Mouse (Mus musculus) hindbrain, embryonic 11.5 days (tissue): ENCODE measurements at regions not wholly inside any gene's neighbourhood (a gene's known extent, or its start where the extent isn't known, plus 50 kb on each side); places are given as distances from the start of the nearest gene placed in this dataset.
A peak's percentile ranks its signal among the peaks of the same experiment; 100 is the strongest.

ENCODE experiments used
- ATAC-seq: fragments of 200-750 bp; cut with Nextera tagmentation; 2 replicates; pipeline ENCODE4 v1.8.0; 2017; ENCODE audit warnings: mild to moderate bottlenecking, moderate TSS enrichment, moderate library complexity; ENCODE audit not compliant: low FRiP score
- DNase-seq: peaks from one replicate; pipeline ENCODE4 v3.0.0-alpha.2; 2015; ENCODE audit warnings: low spot score
- H3K27ac ChIP-seq: fragments of 300-500 bp; sonication (generic); 2 replicates; pipeline ENCODE4 v1.5.1; 2014; ENCODE audit warnings: mild to moderate bottlenecking, low read depth, low read length
- H3K27me3 ChIP-seq: fragments of 300-500 bp; sonication (generic); 2 replicates; pipeline ENCODE4 v1.6.1; 2014; ENCODE audit warnings: mild to moderate bottlenecking, low read length, moderate library complexity, mixed read lengths; ENCODE audit not compliant: control insufficient read depth, insufficient read depth
- H3K36me3 ChIP-seq: fragments of 300-500 bp; sonication (generic); 2 replicates; pipeline ENCODE4 v1.6.1; 2014; ENCODE audit warnings: mild to moderate bottlenecking, low read length, moderate library complexity, mixed read lengths; ENCODE audit not compliant: control insufficient read depth, insufficient read depth
- H3K4me1 ChIP-seq: fragments of 300-500 bp; sonication (generic); replicated peaks from 2 replicates; pipeline ENCODE4 v1.6.1; 2014; ENCODE audit warnings: low read length, mixed read lengths; ENCODE audit not compliant: control insufficient read depth, insufficient read depth
- H3K4me2 ChIP-seq: fragments of 300-500 bp; sonication (generic); replicated peaks from 2 replicates; pipeline ENCODE4 v1.6.1; 2014; ENCODE audit warnings: mild to moderate bottlenecking, low read depth, low read length
- H3K4me3 ChIP-seq: fragments of 300-500 bp; sonication (generic); 2 replicates; pipeline ENCODE4 v1.5.1; 2014; ENCODE audit warnings: low read depth, low read length
- H3K9ac ChIP-seq: fragments of 300-500 bp; sonication (generic); 2 replicates; pipeline ENCODE4 v1.6.1; 2014; ENCODE audit warnings: low read depth, low read length
- H3K9me3 ChIP-seq: fragments of 300-500 bp; sonication (generic); 2 replicates; pipeline ENCODE4 v1.6.1; 2016; ENCODE audit warnings: low read length; ENCODE audit not compliant: control insufficient read depth
- WGBS: fragments of 180-500 bp; shearing (Covaris S2); extraction: QIAGEN DNeasy Blood & Tissue Kit; methylation state at CpG from one replicate; pipeline ENCODE4 v1.1.7; 2014; 5-methylcytosine and 5-hydroxymethylcytosine counted together

- H3K4me3 ChIP-seq, result no peak overlapping the region
- no peak for ATAC-seq
- H3K36me3 ChIP-seq, result no peaks in the 10 kb centered on the region
These were observed 618.3 kb downstream of the Rapgef2 start for GRCm38 (mm10) chr3:78668050-78668449.

GRCm38 (mm10) chr3:78667374-78668023 lies 618.8 kb downstream of the Rapgef2 start:
- H3K4me1 ChIP-seq, result no peaks in the 10 kb centered on the region
- no peak overlapping the region for H3K4me2 ChIP-seq
- DNase-seq, result no peak
- H3K36me3 ChIP-seq, result no peaks in the 10 kb centered on the region
- 85% methylated on average over 4 of the region's 4 CpGs for WGBS
- no peak overlapping the region for H3K27ac ChIP-seq
- no peak for ATAC-seq
- no peaks in the 10 kb centered on the region for H3K27me3 ChIP-seq
- H3K9me3 ChIP-seq, result no peaks in the 10 kb centered on the region
- no peak overlapping the region for H3K4me3 ChIP-seq
- no peak overlapping the region for H3K9ac ChIP-seq

More at GRCm38 (mm10) chr3:78668050-78668449, 618.3 kb downstream of the Rapgef2 start:
- Histone ChIP-seq H3K9me3 (no peaks in the 10 kb centered on the region), H3K27ac (no peak overlapping the region), H3K4me2 (no peak overlapping the region), H3K4me1 (no peaks in the 10 kb centered on the region), H3K9ac (no peak overlapping the region), H3K27me3 (no peaks in the 10 kb centered on the region)
- DNase-seq, result no peak

DNA sequence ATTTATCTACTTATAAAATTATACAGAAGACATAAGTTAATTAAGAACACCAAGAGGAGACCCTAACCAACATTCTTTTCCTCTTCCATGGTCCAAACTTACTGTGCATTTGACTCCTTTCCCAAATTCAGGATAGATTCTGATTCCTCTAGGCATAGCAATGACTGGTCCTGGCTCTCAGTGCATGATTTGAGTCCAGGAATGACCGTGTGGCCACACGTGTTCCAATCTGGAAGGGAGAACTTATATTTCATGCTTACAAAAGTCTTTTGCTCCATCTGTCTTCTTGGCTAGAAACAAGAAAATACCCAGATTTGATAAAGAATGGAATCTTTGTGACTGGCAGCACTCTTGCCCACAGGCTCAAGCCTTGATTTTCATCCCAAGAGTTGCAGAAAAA lies 638.2 kb downstream of the Rapgef2 start:
- Histone ChIP-seq H3K27ac (no peak overlapping the region), H3K36me3 (no peaks in the 10 kb centered on the region), H3K4me1 (no peaks in the 10 kb centered on the region), H3K4me2 (no peak overlapping the region), H3K4me3 (no peak overlapping the region), H3K9ac (no peak overlapping the region), H3K9me3 (no peaks in the 10 kb centered on the region), H3K27me3 (no peaks in the 10 kb centered on the region)
- ATAC-seq (no peak), DNase-seq (no peak)
- WGBS, result 93% methylated on average over 2 of the region's 2 CpGs

DNA sequence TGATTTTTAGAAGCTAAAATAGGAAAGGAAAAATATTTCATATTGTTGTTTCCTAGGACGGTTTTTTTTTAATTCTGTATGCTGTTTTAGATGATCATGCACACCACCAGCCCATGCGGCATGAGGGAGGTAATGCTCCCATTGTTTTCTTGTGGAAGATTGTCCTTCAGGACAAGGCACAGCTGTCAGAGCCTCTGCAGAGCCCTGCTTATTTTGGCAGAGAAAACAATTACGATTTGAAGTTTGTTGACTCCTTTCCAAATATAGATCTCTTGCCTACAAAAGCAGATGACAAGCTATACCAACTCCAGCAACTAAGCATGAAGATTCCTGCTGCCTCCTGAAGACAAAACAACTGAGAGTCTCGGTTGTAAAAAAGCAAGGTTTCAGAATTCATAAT lies 650.9 kb downstream of the Rapgef2 start:
- ATAC-seq (no peak), DNase-seq (no peak)
- Histone ChIP-seq H3K27me3 (no peaks in the 10 kb centered on the region), H3K4me3 (no peak overlapping the region), H3K27ac (no peak overlapping the region), H3K36me3 (no peaks in the 10 kb centered on the region), H3K9ac (no peak overlapping the region), H3K4me1 (no peaks in the 10 kb centered on the region), H3K4me2 (no peak overlapping the region), H3K9me3 (peaks cover 5% of the 10 kb centered on the region; the same call in 1 of the 2 replicates)
- 60% methylated on average over 4 of the region's 4 CpGs for WGBS

DNA sequence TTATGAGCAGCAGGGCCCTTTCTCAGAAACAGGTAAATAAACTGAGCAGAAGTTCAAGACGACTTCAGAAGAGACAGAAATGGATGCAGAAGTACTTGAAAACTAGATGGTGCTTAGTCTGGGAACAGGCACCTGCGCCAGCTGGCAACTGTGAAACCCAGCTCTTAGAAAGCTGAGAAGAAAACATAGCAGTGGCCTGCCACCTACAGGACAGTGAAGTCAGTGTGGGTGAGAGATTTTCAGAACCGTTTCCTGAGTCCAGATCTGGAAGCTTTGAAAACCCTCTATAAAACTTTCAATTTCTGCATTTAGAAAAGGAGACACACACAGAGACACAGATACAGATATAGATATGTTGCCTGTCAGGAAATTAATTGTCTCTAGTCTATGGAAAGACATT lies 667.4 kb downstream of the Rapgef2 start:
- Histone ChIP-seq H3K4me2 (no peak overlapping the region), H3K27ac (no peak overlapping the region), H3K9ac (no peak overlapping the region), H3K9me3 (no peaks in the 10 kb centered on the region), H3K4me3 (no peak overlapping the region), H3K27me3 (no peaks in the 10 kb centered on the region), H3K4me1 (no peaks in the 10 kb centered on the region), H3K36me3 (no peaks in the 10 kb centered on the region)
- DNase-seq (peak; percentile 25), ATAC-seq (0 out of 2 replicates have a peak, but pooled peaks have one; percentile 35)
- 48% methylated on average over 3 of the region's 3 CpGs for WGBS

DNA sequence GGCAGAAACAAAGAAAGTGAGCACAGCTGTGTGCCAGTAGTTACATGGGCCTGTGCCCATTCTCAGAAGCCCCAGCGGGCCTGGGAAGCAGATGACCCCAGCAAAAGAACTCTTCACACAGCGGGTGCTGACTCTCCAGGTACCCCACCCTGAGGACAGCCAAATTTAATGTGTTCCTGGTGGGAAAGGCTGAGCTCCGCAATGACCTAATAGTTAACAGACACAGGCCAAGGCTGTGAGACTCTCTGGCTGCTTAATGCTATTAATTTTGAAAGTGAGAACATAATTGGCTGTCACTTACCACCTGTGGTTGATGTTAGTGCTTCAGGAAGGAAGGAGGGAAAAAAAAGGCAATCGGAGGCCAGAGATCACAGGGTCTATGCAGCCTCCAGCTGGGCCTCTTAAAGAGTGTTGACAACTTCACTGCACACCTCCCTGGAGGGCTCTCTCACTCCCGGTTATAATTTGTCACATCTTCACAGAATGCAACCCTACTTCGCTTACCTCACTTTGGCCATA lies 691.5 kb downstream of the Rapgef2 start:
- DNase-seq, result peak; percentile 36
- WGBS, result 26% methylated on average over 6 of the region's 6 CpGs

DNA sequence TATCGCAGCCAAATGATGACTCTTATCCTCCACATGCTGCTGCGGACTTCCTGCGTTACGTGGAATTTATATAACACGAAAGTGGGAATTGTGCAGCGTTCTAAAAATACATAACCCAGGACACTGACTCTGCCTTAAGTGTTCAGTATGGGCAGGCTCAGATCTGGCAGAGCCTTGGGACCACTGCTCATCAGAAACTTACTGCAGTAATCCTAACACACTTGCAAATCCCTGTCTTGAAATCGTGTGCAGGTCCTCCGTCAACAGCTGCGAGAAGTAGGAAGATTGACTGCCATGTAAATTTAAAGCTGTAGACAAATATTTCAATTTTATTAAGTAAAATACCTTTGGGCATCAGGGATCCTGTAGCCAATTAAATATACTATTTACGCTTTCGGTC lies 692.0 kb downstream of the Rapgef2 start:
- no peaks in the 10 kb centered on the region for H3K9me3 ChIP-seq
- ATAC-seq, result peak; percentile 43; the same call in 1 of the 2 replicates
- WGBS, result 69% methylated on average over 11 of the region's 11 CpGs

More for the DNA sequence above, 691.5 kb downstream of the Rapgef2 start:
- H3K4me3 ChIP-seq, result no peak overlapping the region
- ATAC-seq, result peak; percentile 64
- no peaks in the 10 kb centered on the region for H3K27me3 ChIP-seq
- H3K4me2 ChIP-seq, result no peak overlapping the region
- H3K9me3 ChIP-seq, result no peaks in the 10 kb centered on the region
- no peaks in the 10 kb centered on the region for H3K4me1 ChIP-seq
- no peak overlapping the region for H3K9ac ChIP-seq
- H3K36me3 ChIP-seq, result no peaks in the 10 kb centered on the region
- no peak overlapping the region for H3K27ac ChIP-seq

GRCm38 (mm10) chr3:78586639-78587038 lies 699.7 kb downstream of the Rapgef2 start:
- WGBS, result 93% methylated on average over 1 of the region's 1 CpGs
- Histone ChIP-seq H3K4me1 (no peaks in the 10 kb centered on the region), H3K4me2 (no peak overlapping the region), H3K27ac (no peak overlapping the region), H3K9ac (no peak overlapping the region), H3K4me3 (no peak overlapping the region), H3K27me3 (no peaks in the 10 kb centered on the region), H3K36me3 (no peaks in the 10 kb centered on the region), H3K9me3 (no peaks in the 10 kb centered on the region)
- no peak for DNase-seq
- no peak for ATAC-seq

More for the DNA sequence above, 692.0 kb downstream of the Rapgef2 start:
- no peaks in the 10 kb centered on the region for H3K36me3 ChIP-seq
- no peak overlapping the region for H3K4me2 ChIP-seq
- H3K4me1 ChIP-seq, result no peaks in the 10 kb centered on the region
- H3K4me3 ChIP-seq, result no peak overlapping the region
- no peak overlapping the region for H3K27ac ChIP-seq
- no peak overlapping the region for H3K9ac ChIP-seq
- DNase-seq, result no peak
- H3K27me3 ChIP-seq, result no peaks in the 10 kb centered on the region

DNA sequence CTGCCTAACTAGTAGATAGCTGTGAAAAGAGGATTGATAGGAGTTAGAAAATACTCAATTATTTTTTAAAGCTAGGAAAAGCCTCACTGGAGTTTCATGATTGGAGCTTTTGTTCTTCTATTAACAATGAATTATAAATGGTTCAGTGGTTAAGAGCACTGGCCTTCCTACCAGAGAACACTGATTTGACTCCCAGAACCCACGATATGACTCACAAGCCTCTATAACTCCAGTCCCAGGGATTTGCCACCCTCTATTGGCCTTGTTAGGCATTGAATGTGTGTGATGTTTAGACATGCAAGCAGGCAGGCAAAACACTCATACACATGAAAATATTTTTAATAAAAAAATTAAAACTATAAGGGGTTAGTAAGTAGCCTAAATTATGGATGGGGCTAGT lies 704.4 kb downstream of the Rapgef2 start:
- Histone ChIP-seq H3K36me3 (no peaks in the 10 kb centered on the region), H3K4me3 (no peak overlapping the region), H3K9ac (no peak overlapping the region), H3K4me2 (no peak overlapping the region), H3K27me3 (no peaks in the 10 kb centered on the region), H3K4me1 (no peaks in the 10 kb centered on the region), H3K9me3 (no peaks in the 10 kb centered on the region), H3K27ac (no peak overlapping the region)
- WGBS, result 15% methylated on average over 1 of the region's 1 CpGs
- peak; percentile 25 for DNase-seq
- peak; percentile 64; the same call in 1 of the 2 replicates for ATAC-seq
